Mouse (Mus musculus) CH12.LX (cell line): Measurements from ENCODE around the gene Mrpl42. TPM values are rescaled to one million over a fixed set of nuclear protein-coding genes. Genes with fewer than 3 reads are reported as not detected.

Experiments
- DNase-seq: peaks from one replicate; pipeline ENCODE4 v3.0.0-alpha.2; 2013; ENCODE audit errors: extremely low read depth
- H3K27ac ChIP-seq: 2 replicates; pipeline ENCODE4 v1.5.1; 2012; ENCODE audit warnings: low read depth, mild to moderate bottlenecking, control low read depth, moderate library complexity; ENCODE audit not compliant: insufficient read depth
- H3K27me3 ChIP-seq: replicated peaks from 2 replicates; pipeline ENCODE3; 2012; ENCODE audit warnings: inconsistent platforms
- H3K36me3 ChIP-seq, 2 experiments: replicated peaks in 1 of 2; 2 replicates each; pipeline versions ENCODE3 to v1.6.1; 2012; ENCODE audit warnings: inconsistent platforms in 1 of 2, low read length in 1 of 2, mild to moderate bottlenecking in 1 of 2, mixed read lengths in 1 of 2, moderate library complexity in 1 of 2; ENCODE audit not compliant: control insufficient read depth in 1 of 2, insufficient read depth in 1 of 2
- H3K4me1 ChIP-seq, 2 experiments: 2 replicates each; pipeline ENCODE4 v1.6.1; 2012; ENCODE audit warnings: inconsistent platforms in 1 of 2, moderate library complexity in 1 of 2; ENCODE audit not compliant: insufficient read depth in 2 of 2, control insufficient read depth in 1 of 2
- H3K4me2 ChIP-seq: 2 replicates; pipeline ENCODE4 v1.6.1; 2012; ENCODE audit warnings: low read depth, mild to moderate bottlenecking, control low read depth; ENCODE audit not compliant: poor library complexity, insufficient read depth, severe bottlenecking
- H3K4me3 ChIP-seq, 3 experiments: fragments of 150-350 bp in 1 of 3; sonication (generic) in 1 of 3; replicated peaks in 1 of 3; 2 replicates each; pipeline versions ENCODE3 to v1.5.1; 2011 to 2012; ENCODE audit warnings: low read depth in 2 of 3, low read length in 2 of 3, mild to moderate bottlenecking in 2 of 3, moderate library complexity in 2 of 3, control low read depth in 1 of 3, improper control_type of control experiment in 1 of 3, inconsistent platforms in 1 of 3, mixed read lengths in 1 of 3; ENCODE audit not compliant: poor library complexity in 1 of 3
- H3K79me2 ChIP-seq: replicated peaks from 2 replicates; pipeline ENCODE4 v1.6.1; 2012; ENCODE audit warnings: mild to moderate bottlenecking, moderate library complexity; ENCODE audit not compliant: control insufficient read depth, poor library complexity, insufficient read depth, severe bottlenecking; ENCODE audit errors: extremely low read depth
- H3K9ac ChIP-seq: 2 replicates; pipeline ENCODE4 v1.6.1; 2012; ENCODE audit warnings: low read depth, mild to moderate bottlenecking, control low read depth, moderate library complexity; ENCODE audit not compliant: insufficient read depth
- H3K9me3 ChIP-seq: replicated peaks from 2 replicates; pipeline ENCODE3; 2012; ENCODE audit warnings: low read length, inconsistent platforms, mixed read lengths
- CHD2 ChIP-seq: IDR thresholded peaks from 2 replicates; pipeline ENCODE4 v1.6.1; 2011; ENCODE audit warnings: low read length, improper control_type of control experiment
- E2F4 ChIP-seq: IDR thresholded peaks from 2 replicates; pipeline ENCODE4 v1.6.1; 2011; ENCODE audit warnings: low read depth, low read length, improper control_type of control experiment; ENCODE audit not compliant: insufficient replicate concordance
- ELF1 ChIP-seq: IDR thresholded peaks from 2 replicates; pipeline ENCODE4 v1.6.1; 2014; ENCODE audit warnings: low read depth, mild to moderate bottlenecking, inconsistent platforms, low read length, improper control_type of control experiment
- GABPA ChIP-seq: IDR thresholded peaks from 2 replicates; pipeline ENCODE4 v1.6.1; 2012; ENCODE audit warnings: low read depth, low read length, improper control_type of control experiment, inconsistent platforms; ENCODE audit not compliant: insufficient replicate concordance
- HCFC1 ChIP-seq: IDR thresholded peaks from 2 replicates; pipeline ENCODE4 v1.6.1; 2012; ENCODE audit warnings: low read depth, mild to moderate bottlenecking, inconsistent platforms, low read length, improper control_type of control experiment
- IRF4 ChIP-seq: IDR thresholded peaks from 2 replicates; pipeline ENCODE4 v1.6.1; 2014; ENCODE audit warnings: low read depth, mild to moderate bottlenecking, inconsistent platforms, low read length, improper control_type of control experiment
- JUN ChIP-seq: IDR thresholded peaks from 2 replicates; pipeline ENCODE4 v1.6.1; 2011; ENCODE audit warnings: low read depth, mild to moderate bottlenecking, low read length, improper control_type of control experiment, moderate library complexity; ENCODE audit not compliant: insufficient read depth
- JUND ChIP-seq: conservative IDR thresholded peaks from 2 replicates; pipeline ENCODE4 v1.6.1; 2011; ENCODE audit warnings: low read depth, low read length, improper control_type of control experiment
- KAT2A ChIP-seq: IDR thresholded peaks from 2 replicates; pipeline ENCODE4 v1.6.1; 2012; ENCODE audit warnings: low read length, improper control_type of control experiment, inconsistent platforms; ENCODE audit not compliant: insufficient replicate concordance
- MAFK ChIP-seq: IDR thresholded peaks from 2 replicates; pipeline ENCODE4 v1.6.1; 2011; ENCODE audit warnings: low read length, improper control_type of control experiment; ENCODE audit not compliant: insufficient replicate concordance
- MAX ChIP-seq: IDR thresholded peaks from 2 replicates; pipeline ENCODE4 v1.6.1; 2011; ENCODE audit warnings: low read length, improper control_type of control experiment
- MEF2A ChIP-seq: IDR thresholded peaks from 2 replicates; pipeline ENCODE4 v1.6.1; 2014; ENCODE audit warnings: low read depth, mild to moderate bottlenecking, inconsistent platforms, low read length, improper control_type of control experiment, borderline replicate concordance
- MXI1 ChIP-seq: IDR thresholded peaks from 2 replicates; pipeline ENCODE4 v1.6.1; 2011; ENCODE audit warnings: mild to moderate bottlenecking, low read depth, low read length, improper control_type of control experiment
- MYC ChIP-seq: IDR thresholded peaks from 2 replicates; pipeline ENCODE4 v1.6.1; 2011; ENCODE audit warnings: low read depth, mild to moderate bottlenecking, improper control_type of control experiment, low read length
- NELFE ChIP-seq: IDR thresholded peaks from 2 replicates; pipeline ENCODE4 v1.6.1; 2011; ENCODE audit warnings: low read depth, low read length, improper control_type of control experiment
- NRF1 ChIP-seq: IDR thresholded peaks from 2 replicates; pipeline ENCODE4 v1.6.1; 2014; ENCODE audit warnings: low read depth, mild to moderate bottlenecking, inconsistent platforms, low read length, improper control_type of control experiment, moderate library complexity
- POLR2A ChIP-seq: IDR thresholded peaks from 2 replicates; pipeline ENCODE4 v1.6.1; 2011; ENCODE audit warnings: low read depth, mild to moderate bottlenecking, improper control_type of control experiment, low read length
- POLR2AphosphoS2 ChIP-seq: IDR thresholded peaks from 2 replicates; pipeline ENCODE4 v1.6.1; 2011; ENCODE audit warnings: low read depth, low read length, improper control_type of control experiment
- SIN3A ChIP-seq: IDR thresholded peaks from 2 replicates; pipeline ENCODE4 v1.6.1; 2012; ENCODE audit warnings: low read length, improper control_type of control experiment, inconsistent platforms
- TCF12 ChIP-seq: IDR thresholded peaks from 2 replicates; pipeline ENCODE4 v1.6.1; 2014; ENCODE audit warnings: low read depth, mild to moderate bottlenecking, inconsistent platforms, low read length, improper control_type of control experiment
- UBTF ChIP-seq: IDR thresholded peaks from 2 replicates; pipeline ENCODE4 v1.6.1; 2012; ENCODE audit warnings: low read depth, mild to moderate bottlenecking, inconsistent platforms, low read length, improper control_type of control experiment, moderate library complexity
- USF1 ChIP-seq: IDR thresholded peaks from 2 replicates; pipeline ENCODE4 v1.6.1; 2014; ENCODE audit warnings: low read depth, mild to moderate bottlenecking, inconsistent platforms, low read length, improper control_type of control experiment
- USF2 ChIP-seq: conservative IDR thresholded peaks from 2 replicates; pipeline ENCODE4 v1.6.1; 2011; ENCODE audit warnings: low read depth, low read length, improper control_type of control experiment
- ZKSCAN1 ChIP-seq: IDR thresholded peaks from 2 replicates; pipeline ENCODE4 v1.6.1; 2012; ENCODE audit warnings: low read depth, inconsistent platforms, low read length, improper control_type of control experiment, borderline replicate concordance
- dilution Hi-C: fragments of 300-500 bp; cut with MboI; formaldehyde crosslinking; loops from 2 replicates; pipeline ENCODE4 v1.14.3; 2020; ENCODE audit warnings: low sequenced_read_pairs; ENCODE audit not compliant: extremely low pct_unique_long_range_greater_than_20kb, extremely low pct_ligation_motif_present
- in situ Hi-C: fragments of 300-500 bp; cut with MboI; formaldehyde crosslinking; loops from 3 replicates; pipeline ENCODE4 v1.14.3; 2019; ENCODE audit warnings: low sequenced_read_pairs, low pct_ligation_motif_present, low pct_unique_long_range_greater_than_20kb, mixed read lengths
- polyA plus RNA-seq: library from polyadenylated mRNA; unstranded; fragments of >175 nt; gene quantifications from 2 replicates; pipeline ENCODE4 v1.2.1, GENCODE M21; 2012; ENCODE audit warnings: low read depth; ENCODE audit not compliant: insufficient read length
- total RNA-seq, 2 experiments: library from RNA; depleted of rRNA; stranded (reverse); fragments of 300-350 nt in 1 of 2; fragments of >200 nt in 1 of 2; gene quantifications; 2 replicates each; pipeline ENCODE4 v1.2.3; 2012 to 2014

Gene Mrpl42
- total and polyA plus RNA-seq, 3 experiments: 161 to 389 (median 223) TPM

GRCm38 (mm10) chr10:95471889-95472547 is 29.7 kb downstream of the Mrpl42 start (continued):
- peak; percentile 67 for TF ChIP-seq JUN
- TF ChIP-seq GABPA: no peak
- TF ChIP-seq MAX: no peak
- TF ChIP-seq ZKSCAN1: no peak
- no peak for TF ChIP-seq HCFC1
- no peak for TF ChIP-seq UBTF
- TF ChIP-seq E2F4: no peak
- TF ChIP-seq CHD2: no peak; the same call in 1 of the 2 replicates
- no peak for TF ChIP-seq POLR2AphosphoS2
- TF ChIP-seq MAFK: peak; percentile 43; the same call in 1 of the 2 replicates
- no peak for TF ChIP-seq POLR2A

- dilution Hi-C loops: no loop called here
- in situ Hi-C loops: no loop called here
- peaks cover 12 to 47% of the 10 kb centered on the region in 2 experiments for H3K4me1 ChIP-seq
- no peak overlapping the region for H3K27ac ChIP-seq
- H3K4me2 ChIP-seq: no peak overlapping the region
- H3K27me3 ChIP-seq: no peaks in the 10 kb centered on the region
- no peaks in the 10 kb centered on the region for H3K9me3 ChIP-seq
- H3K36me3 ChIP-seq: no peaks in the 10 kb centered on the region
- no peak for TF ChIP-seq NRF1
- TF ChIP-seq GABPA: no peak
- no peak for TF ChIP-seq TCF12
- no peak for TF ChIP-seq MAFK
- TF ChIP-seq NELFE: no peak
- TF ChIP-seq KAT2A: no peak
- TF ChIP-seq HCFC1: no peak
- TF ChIP-seq JUND: no peak
- TF ChIP-seq SIN3A: no peak
- no peak for TF ChIP-seq MEF2A
- no peak for TF ChIP-seq IRF4
- no peak for TF ChIP-seq E2F4
- no peak for TF ChIP-seq USF2
- TF ChIP-seq ELF1: no peak
- no peak for TF ChIP-seq POLR2A
- no peak for TF ChIP-seq USF1
- TF ChIP-seq JUN: no peak
- TF ChIP-seq MXI1: no peak
- no peak for TF ChIP-seq MYC
- no peak overlapping the region for H3K4me3 ChIP-seq
- no peak overlapping the region for H3K9ac ChIP-seq
- DNase-seq: no peak
- H3K79me2 ChIP-seq: no peaks in the 10 kb centered on the region; the same call in 1 of the 2 replicates
Measured at GRCm38 (mm10) chr10:95471186-95471585, 30.6 kb downstream of the Mrpl42 start.
